Mouse (Mus musculus): ENCODE data around the gene Alad. TPM values are rescaled to one million over a fixed set of nuclear protein-coding genes. Genes with fewer than 3 reads are reported as not detected.

Alad gene
- polyA plus RNA-seq, 1 experiment from 2014 or later = 64.3 TPM

Other genes with a start within 250 kb of the Alad start
- 25.9 and 26.4 TPM in 2 replicates for gene Fkbp15, start 159.4 kb downstream of the Alad start, polyA plus RNA-seq (2016; fragmentation: Nextera tagmentation; extraction: Ambion mirVana)
- 45.2 and 48.5 TPM in 2 replicates for gene Slc31a1, start 159.2 kb downstream of the Alad start, polyA plus RNA-seq (2016; fragmentation: Nextera tagmentation; extraction: Ambion mirVana)
- 136 and 147 TPM in 2 replicates for gene Cdc26, start 111.3 kb downstream of the Alad start, polyA plus RNA-seq (2016; fragmentation: Nextera tagmentation; extraction: Ambion mirVana)
- gene Prpf4, start 111.1 kb downstream of the Alad start, polyA plus RNA-seq (2016; fragmentation: Nextera tagmentation; extraction: Ambion mirVana) = 20.8 and 21.2 TPM in 2 replicates
- not detected in 2 replicates for gene Rnf183, start 84.7 kb downstream of the Alad start, polyA plus RNA-seq (2016; fragmentation: Nextera tagmentation; extraction: Ambion mirVana)
- 8.2 and 9.0 TPM in 2 replicates for gene Wdr31, start 49.0 kb downstream of the Alad start, polyA plus RNA-seq (2016; fragmentation: Nextera tagmentation; extraction: Ambion mirVana)
- 1.2 and 1.7 TPM in 2 replicates for gene Bspry, start 39.9 kb downstream of the Alad start, polyA plus RNA-seq (2016; fragmentation: Nextera tagmentation; extraction: Ambion mirVana)
- 11.8 and 12.7 TPM in 2 replicates for gene Hdhd3, start 16.5 kb downstream of the Alad start, polyA plus RNA-seq (2016; fragmentation: Nextera tagmentation; extraction: Ambion mirVana)
- 80.2 and 84.7 TPM in 2 replicates for gene Pole3, start 5.2 kb upstream of the Alad start, polyA plus RNA-seq (2016; fragmentation: Nextera tagmentation; extraction: Ambion mirVana)
- gene 4933430I17Rik, start 5.5 kb upstream of the Alad start, polyA plus RNA-seq (2016; fragmentation: Nextera tagmentation; extraction: Ambion mirVana) = 0.84 and 1.2 TPM in 2 replicates
- 70.9 and 71.6 TPM in 2 replicates for gene Rgs3, start 39.9 kb upstream of the Alad start, polyA plus RNA-seq (2016; fragmentation: Nextera tagmentation; extraction: Ambion mirVana)

All from hindbrain, embryonic 12.5 days (tissue).